Mouse (Mus musculus) thymus, adult 2 months (tissue): Measurements from ENCODE around the gene Eya4. TPM values are rescaled to one million over a fixed set of nuclear protein-coding genes. Genes with fewer than 3 reads are reported as not detected.

Experiments used
- DNase-seq: peaks from one replicate; pipeline ENCODE4 v3.0.0; 2021
- H3K27ac ChIP-seq: fragments of 200-500 bp; 2 replicates; pipeline ENCODE4 v1.5.1; 2012; ENCODE audit warnings: low read length, control low read depth; ENCODE audit not compliant: control insufficient read depth, insufficient read depth
- H3K27me3 ChIP-seq: fragments of 200-500 bp; 2 replicates; pipeline ENCODE4 v1.6.1; 2012; ENCODE audit warnings: mild to moderate bottlenecking, low read length, moderate library complexity, mixed read lengths; ENCODE audit not compliant: control insufficient read depth, insufficient read depth
- H3K36me3 ChIP-seq: fragments of 200-500 bp; 2 replicates; pipeline ENCODE4 v1.6.1; 2012; ENCODE audit warnings: mild to moderate bottlenecking, low read length, moderate library complexity; ENCODE audit not compliant: control insufficient read depth, insufficient read depth
- H3K4me1 ChIP-seq: fragments of 200-500 bp; replicated peaks from 2 replicates; pipeline ENCODE4 v1.6.1; 2012; ENCODE audit warnings: low read length; ENCODE audit not compliant: control insufficient read depth, insufficient read depth
- H3K4me3 ChIP-seq: fragments of 200-500 bp; 2 replicates; pipeline ENCODE4 v1.5.1; 2012; ENCODE audit warnings: mild to moderate bottlenecking, low read length, control low read depth, moderate library complexity; ENCODE audit not compliant: control insufficient read depth, insufficient read depth
- CTCF ChIP-seq: fragments of 200-500 bp; IDR thresholded peaks from 2 replicates; pipeline ENCODE4 v1.5.1; 2012; ENCODE audit warnings: mild to moderate bottlenecking, control low read depth, low read length, moderate library complexity, borderline replicate concordance; ENCODE audit not compliant: control insufficient read depth, poor library complexity, insufficient read depth; ENCODE audit errors: extremely low read depth
- POLR2A ChIP-seq: fragments of 200-500 bp; IDR thresholded peaks from 2 replicates; pipeline ENCODE4 v1.6.1; 2012; ENCODE audit warnings: mild to moderate bottlenecking, low read length, control low read depth, moderate library complexity; ENCODE audit not compliant: control insufficient read depth, poor library complexity, insufficient read depth; ENCODE audit errors: extremely low read depth
- WGBS: fragments of 180-500 bp; shearing (Covaris S2); methylation state at CpG from one replicate; pipeline ENCODE4 v1.1.7; 2018; 5-methylcytosine and 5-hydroxymethylcytosine counted together
- polyA plus RNA-seq: library from polyadenylated mRNA; depleted of rRNA; stranded (reverse); fragments of >200 nt; gene quantifications from 2 replicates; pipeline ENCODE4 v1.2.3, GENCODE M21; 2012

Eya4 gene
- polyA plus RNA-seq, 1 experiment = 3.3 TPM

- 86% methylated on average over 2 of the region's 2 CpGs for WGBS
- H3K4me1 ChIP-seq = no peaks in the 10 kb centered on the region
- no peak for DNase-seq
- TF ChIP-seq CTCF = no peak
- no peak for TF ChIP-seq POLR2A
- no peak overlapping the region for H3K4me3 ChIP-seq
- no peak overlapping the region for H3K27ac ChIP-seq
- no peaks in the 10 kb centered on the region for H3K36me3 ChIP-seq
- H3K27me3 ChIP-seq = no peaks in the 10 kb centered on the region
These were observed 206.0 kb downstream of the Eya4 start for GRCm38 (mm10) chr10:23144616-23145015.

- no peak for DNase-seq
- H3K4me1 ChIP-seq = no peaks in the 10 kb centered on the region
- WGBS = 82% methylated on average over 1 of the region's 1 CpGs
- TF ChIP-seq POLR2A (no peak), CTCF (no peak)
- H3K27ac ChIP-seq = no peak overlapping the region
- no peaks in the 10 kb centered on the region for H3K36me3 ChIP-seq
- no peaks in the 10 kb centered on the region for H3K27me3 ChIP-seq
- no peak overlapping the region for H3K4me3 ChIP-seq
These were observed 222.6 kb downstream of the Eya4 start for GRCm38 (mm10) chr10:23127947-23128346.

GRCm38 (mm10) chr10:23127151-23127550, 223.4 kb downstream of the Eya4 start:
- no peak for TF ChIP-seq CTCF
- TF ChIP-seq POLR2A = no peak
- no peaks in the 10 kb centered on the region for H3K4me1 ChIP-seq
- H3K27me3 ChIP-seq = no peaks in the 10 kb centered on the region
- H3K4me3 ChIP-seq = no peak overlapping the region
- DNase-seq = no peak
- no peak overlapping the region for H3K27ac ChIP-seq
- WGBS = 77% methylated on average over 1 of the region's 1 CpGs
- no peaks in the 10 kb centered on the region for H3K36me3 ChIP-seq

GRCm38 (mm10) chr10:23126529-23126928, 224.1 kb downstream of the Eya4 start:
- no peak for TF ChIP-seq POLR2A
- no peak for TF ChIP-seq CTCF
- H3K4me3 ChIP-seq = no peak overlapping the region
- DNase-seq = no peak
- no peaks in the 10 kb centered on the region for H3K4me1 ChIP-seq
- 90% methylated on average over 5 of the region's 5 CpGs for WGBS
- H3K36me3 ChIP-seq = no peaks in the 10 kb centered on the region
- H3K27ac ChIP-seq = no peak overlapping the region
- no peaks in the 10 kb centered on the region for H3K27me3 ChIP-seq

GRCm38 (mm10) chr10:23120437-23120836, 230.1 kb downstream of the Eya4 start:
- TF ChIP-seq POLR2A (no peak), CTCF (no peak)
- Histone ChIP-seq H3K4me3 (no peak overlapping the region), H3K36me3 (no peaks in the 10 kb centered on the region), H3K27me3 (no peaks in the 10 kb centered on the region), H3K4me1 (no peaks in the 10 kb centered on the region), H3K27ac (no peak overlapping the region)
- DNase-seq = no peak
- WGBS = 84% methylated on average over 2 of the region's 2 CpGs

- H3K4me3 ChIP-seq = no peak overlapping the region
- DNase-seq = peak; percentile 34
- H3K4me1 ChIP-seq = no peaks in the 10 kb centered on the region
- WGBS = 53% methylated on average over 10 of the region's 10 CpGs
- TF ChIP-seq CTCF (no peak), POLR2A (no peak)
- no peaks in the 10 kb centered on the region for H3K27me3 ChIP-seq
- no peaks in the 10 kb centered on the region for H3K36me3 ChIP-seq
- no peak overlapping the region for H3K27ac ChIP-seq
These were observed 233.7 kb downstream of the Eya4 start for GRCm38 (mm10) chr10:23116786-23117410.

GRCm38 (mm10) chr10:23116063-23116462, 234.5 kb downstream of the Eya4 start:
- whole genome bisulfite sequencing = 80% methylated on average over 8 of the region's 8 CpGs
- no peak overlapping the region for H3K27ac ChIP-seq

More at GRCm38 (mm10) chr10:23116063-23116462, 234.5 kb downstream of the Eya4 start:
- no peak for DNase-seq
- no peaks in the 10 kb centered on the region for H3K4me1 ChIP-seq
- TF ChIP-seq POLR2A (no peak), CTCF (no peak)
- no peak overlapping the region for H3K4me3 ChIP-seq
- H3K36me3 ChIP-seq = no peaks in the 10 kb centered on the region
- H3K27me3 ChIP-seq = no peaks in the 10 kb centered on the region
